Mouse (Mus musculus) layer of hippocampus, postnatal 36 days (tissue): ENCODE measurements around the gene Cic. TPM values are rescaled to one million over a fixed set of nuclear protein-coding genes. Genes with fewer than 3 reads are reported as not detected.
A peak's percentile ranks its signal among the peaks of the same experiment; 100 is the strongest.
"Not testable (repeated sequence)": the region's sequence is repeated elsewhere in the genome, so short reads cannot be mapped to it uniquely, and the experiment has no call there.

Experiments used
- DNase-seq, 2 experiments: peaks; one replicate each; pipeline ENCODE4 v3.0.0; 2022
- total RNA-seq, 2 experiments: library from RNA; stranded (reverse); gene quantifications; 2 replicates each; pipeline ENCODE4 v1.2.3; 2021

Gene Cic
- total RNA-seq, 2 experiments from 2014 or later, result 173 to 213 TPM

DNA sequence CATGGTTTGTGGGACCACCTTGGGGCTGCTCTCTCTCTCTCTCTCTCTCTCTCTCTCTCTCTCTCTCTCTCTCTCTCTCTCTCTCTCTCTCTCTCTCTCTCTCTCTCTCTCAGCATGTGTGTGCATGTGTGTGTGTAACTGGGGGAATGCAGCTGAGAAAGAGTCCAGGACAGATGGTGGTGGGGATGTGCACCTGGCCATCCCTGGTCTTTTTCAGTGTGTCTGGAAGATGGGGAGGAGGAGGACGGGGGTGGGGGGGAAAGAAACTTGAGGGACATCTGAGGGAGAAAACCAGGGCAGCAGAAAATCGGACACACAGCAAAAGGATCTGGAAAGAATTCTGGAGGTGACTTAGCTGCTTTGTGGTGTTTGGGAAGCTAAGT is 39.1 kb downstream of the Cic start:
- DNase-seq, result no peak

DNA sequence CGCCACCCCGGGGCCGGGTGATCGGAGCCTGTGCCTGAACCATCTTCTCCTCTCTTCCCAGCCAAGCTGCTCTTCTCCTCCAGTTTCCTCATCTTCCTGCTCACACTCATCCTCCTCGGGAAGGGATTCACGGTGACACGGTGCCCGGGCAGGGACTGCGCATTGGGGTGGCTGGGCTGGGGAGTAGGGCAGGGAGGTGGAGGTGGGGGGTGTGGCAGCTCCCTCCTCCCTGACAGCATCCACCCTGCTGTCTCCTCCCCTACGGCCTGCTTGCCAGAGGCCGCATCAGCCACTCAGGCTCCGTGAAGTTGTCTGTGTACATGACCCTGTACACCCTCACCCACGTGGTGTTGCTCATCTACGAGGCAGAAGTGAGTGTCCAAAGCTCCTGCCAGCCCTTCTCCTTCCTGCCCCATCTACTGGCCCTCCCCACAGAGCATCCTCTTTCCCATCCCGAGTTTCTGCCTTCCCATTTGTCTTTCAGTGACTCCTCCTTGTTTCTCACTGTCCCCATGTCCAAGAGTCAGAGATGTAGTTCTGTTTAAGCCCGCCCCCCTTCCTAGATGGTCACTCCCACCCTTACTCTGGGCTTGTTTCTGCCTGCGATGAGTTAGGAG is 41.3 kb downstream of the Cic start:
- DNase-seq, result no peak

DNA sequence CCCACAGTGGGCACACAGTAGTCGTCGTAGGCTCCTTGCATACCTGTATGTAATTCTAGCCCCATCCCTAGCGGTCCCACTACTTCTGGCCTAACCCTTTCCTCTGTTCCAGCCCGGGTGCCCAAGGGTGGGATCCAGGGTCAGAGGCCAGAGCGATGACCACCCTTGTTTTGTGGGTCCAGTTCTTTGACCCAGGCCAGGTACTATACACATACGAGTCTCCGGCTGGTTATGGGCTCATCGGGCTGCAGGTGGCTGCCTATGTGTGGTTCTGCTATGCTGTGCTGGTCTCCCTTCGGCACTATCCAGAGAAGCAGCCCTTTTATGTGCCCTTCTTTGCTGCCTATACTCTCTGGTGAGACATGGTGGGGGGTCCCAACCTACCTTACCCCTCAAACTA is 41.9 kb downstream of the Cic start:
- no peak for DNase-seq

DNA sequence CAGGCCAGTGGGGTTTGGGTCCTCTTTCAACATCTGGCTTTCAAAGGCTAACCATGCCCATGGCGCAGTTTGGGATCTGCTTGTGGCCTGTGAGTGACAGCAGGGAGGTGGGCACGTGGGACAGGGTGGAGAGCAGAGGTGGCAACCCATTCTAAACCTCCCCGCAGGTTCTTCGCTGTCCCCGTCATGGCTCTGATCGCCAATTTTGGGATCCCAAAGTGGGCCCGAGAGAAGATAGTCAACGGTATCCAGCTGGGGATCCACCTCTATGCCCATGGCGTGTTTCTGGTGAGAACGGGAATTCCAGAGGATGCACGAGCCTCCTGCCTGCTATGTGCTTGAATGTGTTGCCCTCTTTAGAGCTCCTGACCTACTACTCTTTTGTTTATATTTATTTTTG is 43.7 kb downstream of the Cic start:
- DNase-seq, result no peak

DNA sequence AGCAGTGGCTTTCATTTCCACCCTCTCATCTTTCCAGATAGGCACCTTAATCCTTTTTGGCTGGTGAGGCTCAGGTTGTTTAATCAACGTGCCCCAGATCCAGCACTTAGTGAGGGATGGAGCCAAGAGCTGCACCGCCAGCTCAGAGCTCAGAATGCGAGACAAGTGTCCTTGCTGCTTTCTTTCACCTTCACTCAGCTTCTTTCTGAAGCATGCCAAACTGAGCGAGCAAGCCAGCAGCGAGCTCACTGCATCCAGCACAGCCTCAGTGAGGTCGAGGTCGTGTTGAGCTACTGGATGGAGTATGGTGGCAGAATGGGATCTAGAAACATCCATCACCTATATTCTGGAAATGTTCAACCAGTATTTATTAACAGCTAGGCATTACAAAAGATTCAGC is 45.8 kb downstream of the Cic start:
- no peak for DNase-seq

DNA sequence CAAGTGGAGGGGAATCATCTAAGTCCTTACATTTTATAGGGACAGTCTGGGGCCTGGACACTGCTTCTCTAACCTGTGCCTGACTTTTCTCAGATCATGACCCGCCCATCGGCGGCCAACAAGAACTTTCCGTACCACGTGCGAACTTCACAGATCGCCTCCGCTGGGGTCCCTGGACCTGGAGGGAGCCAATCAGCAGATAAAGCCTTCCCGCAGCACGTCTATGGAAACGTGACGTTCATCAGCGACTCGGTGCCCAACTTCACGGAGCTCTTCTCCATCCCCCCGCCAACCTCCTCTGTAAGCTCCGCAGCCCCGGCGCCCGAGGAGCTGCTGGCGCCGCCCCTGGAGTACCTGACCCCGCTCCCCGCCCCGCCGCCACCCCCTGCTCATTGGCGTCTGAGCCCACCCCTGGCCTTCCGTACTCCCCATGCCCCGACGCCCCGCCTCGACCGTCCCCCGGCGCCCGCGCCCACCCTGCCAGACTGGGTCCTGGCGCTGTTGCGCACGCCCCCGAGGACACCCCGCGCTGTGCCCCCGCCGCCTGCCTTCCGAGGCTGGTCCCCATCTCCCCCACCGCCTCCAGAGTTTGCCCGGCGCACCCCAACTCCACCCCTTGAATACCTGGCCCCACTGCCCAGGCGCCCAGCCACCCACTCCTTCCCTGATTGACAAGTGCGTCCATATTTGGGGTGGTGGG is 47.3 kb downstream of the Cic start:
- no peak for DNase-seq

DNA sequence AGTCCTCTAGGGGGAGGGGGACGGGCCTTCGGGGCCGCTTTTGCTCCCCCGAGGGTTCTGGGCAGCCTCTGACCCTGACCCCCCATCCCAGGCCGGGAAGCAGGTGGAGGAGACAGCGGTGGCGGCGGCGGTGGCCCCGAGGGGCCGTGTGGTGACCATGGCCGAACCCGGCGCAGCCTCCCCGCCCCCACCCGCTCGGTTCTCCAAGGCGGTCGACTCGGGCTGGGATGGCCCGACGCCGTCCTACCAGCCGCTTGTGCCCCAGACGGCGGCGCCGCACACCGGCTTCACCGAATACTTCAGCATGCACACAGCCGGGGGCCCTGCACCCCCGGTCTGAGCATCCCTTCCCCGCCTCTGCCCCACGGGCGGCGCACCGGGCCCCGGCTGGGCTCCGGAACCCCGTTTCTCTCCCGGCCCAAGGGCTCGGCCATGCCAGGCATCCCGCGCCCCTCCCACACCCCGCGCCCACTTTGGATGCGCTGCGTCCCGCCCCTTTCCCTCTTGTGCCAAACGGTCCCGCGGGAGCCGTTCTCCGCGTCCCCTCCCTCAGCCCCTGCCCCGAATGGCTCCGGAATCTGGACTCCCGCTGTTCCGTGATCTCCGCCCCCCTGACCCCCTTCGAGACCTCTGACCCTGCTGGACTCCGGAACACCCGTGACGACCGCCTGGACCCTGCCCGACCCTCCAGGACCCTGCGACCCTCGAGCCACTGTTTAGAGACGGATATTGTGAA is 48.0 kb downstream of the Cic start:
- DNase-seq, result no peak

DNA sequence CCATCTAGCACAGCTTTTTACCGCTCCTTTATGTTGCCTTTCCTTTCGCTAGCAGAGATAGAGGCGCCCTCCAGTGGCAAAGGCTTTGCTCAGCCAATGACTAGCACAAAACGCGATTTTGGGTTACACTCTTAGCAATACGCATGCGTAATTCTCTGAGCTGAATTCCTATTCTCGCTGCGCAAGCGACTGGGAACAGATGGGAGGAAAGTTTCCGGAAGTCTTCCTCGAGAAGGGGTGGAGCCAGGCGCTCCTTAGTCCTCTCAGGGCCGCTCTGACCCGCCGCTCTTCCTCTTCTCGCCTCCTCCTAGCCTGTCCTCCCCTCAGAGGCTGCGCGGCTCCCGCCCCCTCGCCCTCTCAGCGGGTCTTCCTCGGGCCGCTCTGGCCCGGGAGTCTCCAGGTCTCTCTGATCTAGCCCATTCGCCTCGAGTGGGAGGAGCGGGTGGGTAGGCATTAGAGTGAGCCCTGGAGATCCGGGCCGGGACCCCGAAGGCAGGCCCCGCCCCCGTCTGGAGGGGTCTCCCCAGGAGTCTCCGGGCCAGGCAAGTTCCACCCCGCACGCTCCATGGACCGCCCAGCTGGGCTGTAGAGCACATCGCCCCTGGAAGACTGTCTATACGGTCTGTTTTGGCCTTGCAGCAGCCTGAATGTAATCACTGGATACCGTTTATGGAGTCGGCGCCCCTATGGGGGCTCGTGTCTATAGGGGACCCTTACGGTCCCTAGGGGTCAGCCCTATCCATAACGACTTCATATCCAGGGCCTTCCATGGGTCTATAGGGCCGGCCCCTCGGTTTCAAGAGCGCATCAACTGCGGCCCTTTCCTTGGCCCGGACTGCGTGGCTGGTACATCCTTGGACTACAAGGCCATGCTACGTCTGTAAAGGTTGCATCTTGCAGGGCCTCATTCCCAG is 49.3 kb downstream of the Cic start, which contains the start of gene Megf8:
Gene Megf8 (plus strand): TSS at position 633 of the 914 bp plus-strand sequence.
- DNase-seq, result peak; percentile 91 to 94

DNA sequence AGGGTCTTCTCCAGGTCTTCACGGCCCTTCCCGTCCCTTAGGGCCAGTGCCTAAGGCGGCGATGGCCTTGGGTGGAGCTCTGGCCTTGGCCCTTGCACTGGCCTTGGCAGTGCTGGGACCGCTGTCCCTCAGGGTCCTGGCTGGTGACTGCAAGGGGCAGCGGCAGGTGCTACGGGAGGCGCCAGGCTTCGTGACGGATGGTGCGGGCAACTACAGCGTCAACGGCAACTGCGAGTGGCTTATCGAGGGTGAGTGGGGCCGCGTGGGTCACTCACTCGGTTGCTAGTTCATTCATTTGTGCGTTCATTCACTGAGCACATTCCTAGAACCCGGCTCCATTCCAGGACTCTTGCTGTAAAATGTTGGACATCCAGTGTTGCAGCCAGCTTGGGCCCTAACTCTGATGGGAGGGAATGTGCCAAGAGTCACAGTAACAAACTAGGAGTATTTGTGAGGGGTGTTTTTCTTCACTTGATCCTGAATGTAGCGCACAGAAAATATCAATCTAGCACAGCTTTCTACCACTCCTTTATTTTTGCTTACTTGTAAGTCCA is 50.0 kb downstream of the Cic start:
- DNase-seq, result no peak

DNA sequence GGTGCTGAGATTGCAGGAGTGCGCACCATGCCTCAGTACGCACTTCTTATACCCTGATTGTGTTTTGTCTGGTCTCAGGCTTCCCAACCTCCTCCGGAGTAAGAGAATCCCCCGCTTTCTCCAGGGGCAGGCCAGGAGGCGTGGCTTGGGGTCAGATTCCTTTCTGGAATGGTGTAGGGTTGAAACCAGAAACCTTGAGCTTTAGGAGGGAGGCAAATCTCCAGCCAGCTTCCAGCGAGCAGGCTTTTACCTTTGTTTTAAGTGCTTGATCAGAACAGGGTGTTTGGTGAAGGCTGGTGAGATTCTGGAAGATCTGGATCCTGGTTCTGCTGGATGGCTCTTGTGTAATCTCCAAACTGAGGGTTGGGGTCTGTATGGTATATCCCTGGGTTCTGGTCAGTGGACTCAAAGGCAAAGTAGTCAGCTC is 54.6 kb downstream of the Cic start:
- DNase-seq, result no peak

DNA sequence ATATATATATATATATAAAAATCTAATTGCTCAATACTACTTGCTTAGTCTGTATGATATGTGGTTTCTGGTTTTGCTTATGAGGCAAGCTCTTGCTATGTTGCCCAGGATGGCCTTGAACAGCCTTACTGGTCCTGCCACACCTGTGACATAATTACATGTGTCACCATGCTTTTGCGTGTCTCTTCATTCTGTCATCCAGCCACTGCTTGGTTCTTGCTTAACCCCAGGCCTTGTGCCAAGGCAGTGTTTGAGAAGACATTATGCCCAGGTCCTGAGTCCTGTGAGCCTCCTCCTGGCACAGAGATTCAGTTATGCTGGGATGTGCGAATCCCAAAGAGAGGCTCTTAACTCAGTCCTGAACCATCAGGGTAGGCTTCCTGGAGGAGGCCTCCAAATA is 55.7 kb downstream of the Cic start:
- no peak for DNase-seq

DNA sequence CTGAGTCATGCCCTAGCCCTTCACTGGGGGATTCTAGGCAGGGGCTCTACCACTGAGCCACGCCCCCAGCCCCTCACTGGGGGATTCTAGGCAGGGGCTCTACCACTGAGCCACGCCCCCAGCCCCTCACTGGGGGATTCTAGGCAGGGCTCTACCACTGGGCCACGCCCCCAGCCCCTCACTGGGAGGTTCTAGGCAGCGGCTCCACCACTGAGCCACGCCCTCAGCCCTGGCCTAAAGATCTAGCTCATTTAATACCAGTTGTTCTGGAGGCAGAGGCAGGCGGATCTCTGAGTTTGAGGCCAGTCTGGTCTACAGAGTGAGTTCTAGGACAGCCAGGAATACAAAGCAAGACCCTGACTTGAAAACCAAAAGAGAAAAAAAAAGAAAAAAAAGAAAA is 57.9 kb downstream of the Cic start:
- DNase-seq, result not testable (repeated sequence)

DNA sequence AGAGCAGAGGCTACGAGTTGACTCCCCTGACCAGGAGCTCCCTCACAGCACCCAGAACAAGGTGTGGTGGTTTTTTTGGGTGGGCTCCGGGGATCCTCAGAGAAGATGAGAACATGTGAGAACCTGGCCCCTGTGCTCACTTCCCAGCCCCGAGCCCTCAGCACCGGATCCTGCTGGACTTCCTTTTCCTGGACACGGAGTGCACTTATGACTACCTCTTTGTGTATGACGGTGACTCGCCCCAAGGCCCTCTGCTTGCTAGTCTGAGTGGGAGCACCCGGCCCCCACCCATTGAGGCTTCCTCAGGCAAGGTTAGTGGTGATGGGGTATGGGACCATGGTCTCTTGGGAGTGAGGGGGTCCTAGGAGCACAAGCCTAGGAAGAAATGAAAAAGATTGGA is 58.7 kb downstream of the Cic start:
- DNase-seq, result no peak

DNA sequence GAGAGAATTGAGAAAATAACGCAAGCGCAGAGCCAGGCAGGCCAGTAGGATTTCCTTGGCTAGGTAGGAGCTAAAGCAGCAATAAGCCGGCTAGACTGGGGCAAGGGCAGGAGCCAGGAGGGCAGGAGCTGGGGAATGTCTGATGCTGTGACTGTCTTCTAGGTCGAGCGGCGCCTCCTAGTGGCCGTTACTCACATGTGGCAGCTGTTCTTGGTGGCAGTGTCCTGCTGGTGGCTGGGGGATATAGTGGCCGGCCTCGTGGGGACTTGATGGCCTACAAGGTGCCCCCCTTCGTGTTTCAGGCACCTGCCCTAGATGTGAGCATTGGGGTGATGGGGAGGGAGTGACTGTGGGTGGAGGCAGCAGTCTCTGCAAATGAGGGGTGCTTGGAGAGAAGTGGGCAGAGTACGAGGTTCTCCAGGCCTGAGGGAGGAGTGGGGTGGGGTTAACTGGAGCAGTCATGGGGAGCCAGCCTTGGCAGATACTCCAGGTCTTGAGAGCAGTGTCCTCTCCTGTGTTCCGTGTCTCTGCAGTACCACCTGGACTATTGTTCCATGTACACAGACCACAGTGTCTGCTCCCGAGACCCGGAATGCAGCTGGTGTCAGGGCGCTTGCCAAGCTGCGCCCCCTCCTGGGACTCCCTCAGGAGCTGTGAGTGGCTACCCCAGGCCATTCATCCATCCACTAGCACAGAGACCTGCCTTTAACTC is 66.2 kb downstream of the Cic start:
- peak; percentile 51 to 52 for DNase-seq

DNA sequence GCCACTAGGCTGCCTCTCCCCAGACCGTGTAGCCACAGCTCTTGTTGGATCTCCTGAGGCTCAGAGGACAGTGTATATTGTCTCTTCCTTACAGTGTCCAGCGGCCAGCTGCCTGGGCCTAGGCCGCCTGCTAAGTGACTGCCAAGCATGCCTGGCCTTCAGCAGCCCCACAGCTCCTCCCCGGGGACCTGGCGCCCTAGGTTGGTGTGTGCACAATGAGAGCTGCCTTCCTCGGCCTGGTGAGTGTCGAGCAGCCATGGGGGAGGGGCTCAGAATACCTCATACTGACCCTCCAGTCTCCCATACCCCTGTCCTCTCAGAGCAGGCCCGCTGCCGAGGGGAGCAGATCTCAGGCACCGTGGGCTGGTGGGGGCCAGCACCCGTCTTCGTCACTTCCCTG is 67.0 kb downstream of the Cic start:
- DNase-seq, result no peak

DNA sequence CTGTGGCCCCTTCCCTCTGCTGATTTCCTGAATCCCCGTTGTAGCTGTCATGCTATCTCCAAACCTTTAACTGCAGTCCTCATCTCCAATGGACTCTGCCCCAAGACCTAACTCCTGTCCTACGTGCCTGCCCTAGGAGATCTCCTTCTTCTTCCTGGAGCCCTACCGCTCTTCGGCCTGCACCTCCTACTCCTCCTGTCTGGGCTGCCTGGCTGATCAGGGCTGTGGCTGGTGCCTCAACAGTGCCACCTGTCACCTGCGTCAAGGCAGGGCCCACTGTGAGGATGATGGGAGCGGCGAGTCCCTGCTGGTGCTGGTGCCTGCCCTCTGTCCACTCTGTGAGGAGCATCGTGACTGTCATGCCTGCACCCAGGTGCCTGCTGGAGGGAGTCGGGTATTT is 71.8 kb downstream of the Cic start:
- no peak for DNase-seq

DNA sequence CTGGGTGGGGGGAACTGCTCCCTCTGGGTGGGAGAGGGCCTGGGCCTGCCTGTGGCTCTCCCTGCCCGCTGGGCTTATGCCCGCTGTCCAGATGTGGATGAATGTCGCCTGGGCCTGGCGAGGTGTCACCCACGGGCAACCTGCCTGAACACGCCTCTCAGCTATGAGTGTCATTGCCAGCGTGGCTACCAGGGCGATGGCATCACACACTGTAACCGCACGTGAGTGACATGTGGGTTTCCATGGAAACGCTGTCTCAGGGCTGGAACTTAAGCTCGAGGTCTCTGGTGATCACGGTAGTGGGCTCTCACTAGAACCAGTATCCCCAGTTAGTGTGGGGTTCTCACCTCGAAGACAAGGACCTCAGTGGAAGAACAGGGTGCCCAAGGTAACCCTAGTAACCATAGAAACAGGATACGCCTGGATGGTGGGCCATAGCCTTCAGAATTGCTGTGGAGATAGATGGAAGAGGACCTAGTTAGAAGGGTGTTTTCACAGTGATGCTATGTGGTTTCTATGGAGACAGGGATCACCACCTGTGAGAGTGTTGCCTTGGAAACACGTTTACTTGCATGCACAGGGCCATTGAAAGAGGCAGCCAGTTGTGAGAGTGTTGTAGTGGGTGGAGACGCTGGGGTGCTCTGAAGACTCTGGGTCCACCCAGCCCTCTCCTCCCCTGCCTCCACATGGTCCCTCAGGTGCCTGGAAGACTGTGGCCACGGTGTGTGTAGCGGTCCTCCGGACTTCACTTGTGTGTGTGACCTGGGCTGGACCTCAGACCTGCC is 73.7 kb downstream of the Cic start:
- no peak for DNase-seq
